Mouse (Mus musculus) cortical plate, adult 2 months (tissue): ENCODE results near the gene Phgr1. TPM values are rescaled to one million over a fixed set of nuclear protein-coding genes. Genes with fewer than 3 reads are reported as not detected.

Source experiments
- H3K27ac ChIP-seq: fragments of 200-500 bp; 2 replicates; pipeline ENCODE4 v1.5.1; 2012; ENCODE audit warnings: low read length, control low read depth, inconsistent platforms; ENCODE audit not compliant: insufficient read depth
- H3K4me1 ChIP-seq: fragments of 200-500 bp; 2 replicates; pipeline ENCODE4 v1.6.1; 2011; ENCODE audit warnings: low read length; ENCODE audit not compliant: control insufficient read depth, insufficient read depth
- H3K4me3 ChIP-seq: fragments of 200-500 bp; 2 replicates; pipeline ENCODE4 v1.5.1; 2011; ENCODE audit warnings: mild to moderate bottlenecking, low read length, control low read depth; ENCODE audit not compliant: insufficient read depth
- CTCF ChIP-seq: fragments of 200-500 bp; IDR thresholded peaks from 2 replicates; pipeline ENCODE4 v1.5.1; 2011; ENCODE audit warnings: mild to moderate bottlenecking, control low read depth, low read length; ENCODE audit not compliant: insufficient read depth; ENCODE audit errors: extremely low read depth
- POLR2A ChIP-seq: fragments of 200-500 bp; IDR thresholded peaks from 2 replicates; pipeline ENCODE4 v1.6.1; 2011; ENCODE audit warnings: mild to moderate bottlenecking, low read length, control low read depth; ENCODE audit not compliant: insufficient read depth; ENCODE audit errors: extremely low read depth
- polyA plus RNA-seq: library from polyadenylated mRNA; depleted of rRNA; stranded (reverse); fragments of >200 nt; gene quantifications from 2 replicates; pipeline ENCODE4 v1.2.3, GENCODE M21; 2012

The Phgr1 gene
- polyA plus RNA-seq, 1 experiment: not detected

DNA sequence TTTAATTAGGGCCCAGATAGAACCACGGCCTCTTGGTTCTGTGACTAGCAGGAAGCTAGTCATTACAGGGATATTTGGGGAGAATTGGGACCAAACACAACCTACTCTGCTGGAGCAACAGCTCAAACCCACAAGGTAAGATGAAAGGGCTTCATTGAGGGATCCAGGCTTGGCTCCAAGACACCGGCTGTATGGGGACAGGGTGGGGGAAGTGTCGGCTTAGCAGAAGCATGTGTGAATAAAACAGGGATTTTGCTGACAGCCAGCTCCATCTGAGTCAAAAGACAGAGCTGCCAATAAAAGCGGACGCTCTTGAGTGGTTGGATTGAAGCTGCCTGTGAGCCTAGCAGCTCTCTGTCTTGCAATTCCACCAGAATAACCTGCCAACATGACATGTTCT lies 39.2 kb upstream of the Phgr1 start:
- no peak for TF ChIP-seq CTCF
- no peak for TF ChIP-seq POLR2A
- Histone ChIP-seq H3K4me3 (no peak overlapping the region), H3K4me1 (no peaks in the 10 kb centered on the region; the same call in 1 of the 2 replicates), H3K27ac (no peak overlapping the region)

DNA sequence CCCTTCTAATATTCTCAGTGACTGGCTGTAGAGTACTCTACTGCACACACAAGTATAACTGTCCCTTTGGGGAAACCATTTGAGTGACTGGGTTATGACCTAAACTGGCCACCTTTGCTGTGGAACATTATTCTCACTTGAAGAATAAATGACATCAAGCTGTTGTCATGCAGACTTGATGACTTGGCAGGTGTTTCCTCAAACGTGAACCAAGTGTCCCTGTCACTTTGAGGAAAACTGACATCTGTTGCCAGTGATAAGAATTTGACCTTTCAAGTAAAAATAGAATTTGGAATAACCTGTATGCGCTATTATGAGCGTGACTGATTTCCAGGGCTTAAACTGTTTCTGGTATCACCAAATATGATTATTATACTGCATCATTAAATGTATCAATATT lies 32.2 kb upstream of the Phgr1 start:
- peaks cover 2% of the 10 kb centered on the region for H3K4me1 ChIP-seq
- no peak overlapping the region for H3K27ac ChIP-seq
- H3K4me3 ChIP-seq: no peak overlapping the region
- TF ChIP-seq POLR2A (no peak), CTCF (no peak)

DNA sequence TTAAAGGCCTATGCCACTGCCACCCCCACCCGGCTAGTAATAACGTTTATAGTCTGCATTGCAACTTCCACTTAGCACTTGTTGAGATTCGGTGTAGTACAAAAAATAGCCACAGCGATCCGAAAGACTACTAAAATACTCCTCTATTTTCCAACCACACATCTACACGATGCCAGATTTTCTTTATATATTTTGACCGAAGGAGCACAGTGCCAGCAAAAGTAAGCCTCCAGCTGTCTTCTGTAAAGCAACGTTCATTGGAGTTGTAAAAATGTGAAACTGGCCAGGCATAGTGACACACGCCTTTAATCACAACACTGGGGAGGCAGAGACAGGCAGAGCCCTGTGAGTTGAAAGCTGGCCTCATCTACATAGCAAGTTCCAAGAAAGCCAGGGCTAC lies 31.4 kb upstream of the Phgr1 start:
- no peak for TF ChIP-seq CTCF
- TF ChIP-seq POLR2A: no peak
- Histone ChIP-seq H3K27ac (no peak overlapping the region), H3K4me1 (peaks cover 2% of the 10 kb centered on the region), H3K4me3 (no peak overlapping the region)

DNA sequence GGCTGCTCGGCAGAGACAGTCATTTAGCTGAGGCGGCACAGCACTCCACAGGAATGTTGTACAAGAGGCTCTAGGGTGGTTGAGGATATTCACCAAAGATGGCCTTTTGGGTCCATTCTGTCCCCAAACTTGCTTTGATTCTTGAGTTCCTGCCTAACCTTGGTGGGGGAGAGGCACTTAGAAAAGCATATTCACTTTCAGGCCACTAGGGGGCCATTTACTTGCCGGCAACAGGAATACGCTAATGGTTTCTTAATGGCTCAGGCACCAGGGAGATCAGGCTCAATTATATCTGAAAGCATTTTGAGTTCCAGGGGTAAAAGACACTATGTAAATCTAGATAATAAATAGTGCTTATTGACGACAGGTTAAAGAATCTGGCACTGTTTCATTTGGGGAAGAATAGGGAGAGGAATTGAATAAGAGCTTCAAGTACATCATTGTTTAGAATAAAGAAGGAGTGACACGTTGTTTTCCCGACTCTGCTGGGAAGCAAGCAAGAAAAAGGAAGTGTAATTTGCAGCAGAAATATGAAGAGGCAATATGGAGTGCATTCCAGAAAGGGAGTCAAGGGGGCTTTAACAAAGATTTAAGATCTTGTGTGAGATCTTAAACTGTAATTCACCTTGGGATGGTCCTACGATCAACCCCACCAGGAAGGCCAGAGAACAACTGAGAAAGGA lies 29.2 kb upstream of the Phgr1 start:
- Histone ChIP-seq H3K4me1 (peaks cover 8% of the 10 kb centered on the region), H3K4me3 (no peak overlapping the region), H3K27ac (no peak overlapping the region)
- TF ChIP-seq CTCF (peak; percentile 73), POLR2A (no peak)

DNA sequence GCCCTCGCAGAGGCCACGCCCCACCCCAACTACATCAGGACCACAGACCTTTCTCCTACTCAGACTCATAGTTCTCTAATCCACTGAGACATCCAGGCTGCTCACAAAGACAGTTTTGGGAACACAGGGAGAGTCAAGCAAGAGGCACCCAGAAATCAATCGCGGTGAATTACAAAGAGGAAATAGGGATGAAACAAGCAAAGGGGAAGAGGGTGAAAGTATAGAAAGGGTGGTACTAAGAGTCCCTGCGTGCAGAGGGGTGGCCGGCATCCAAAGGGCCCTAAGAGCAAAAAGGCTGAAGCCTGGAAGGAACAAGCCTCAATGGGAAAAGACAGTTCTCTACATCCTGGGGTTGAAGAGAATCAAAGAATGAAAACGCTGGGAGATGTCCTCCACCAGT lies 27.9 kb upstream of the Phgr1 start:
- no peak for TF ChIP-seq CTCF
- no peak for TF ChIP-seq POLR2A
- Histone ChIP-seq H3K4me1 (peaks cover 12% of the 10 kb centered on the region), H3K4me3 (no peak overlapping the region), H3K27ac (no peak overlapping the region)

DNA sequence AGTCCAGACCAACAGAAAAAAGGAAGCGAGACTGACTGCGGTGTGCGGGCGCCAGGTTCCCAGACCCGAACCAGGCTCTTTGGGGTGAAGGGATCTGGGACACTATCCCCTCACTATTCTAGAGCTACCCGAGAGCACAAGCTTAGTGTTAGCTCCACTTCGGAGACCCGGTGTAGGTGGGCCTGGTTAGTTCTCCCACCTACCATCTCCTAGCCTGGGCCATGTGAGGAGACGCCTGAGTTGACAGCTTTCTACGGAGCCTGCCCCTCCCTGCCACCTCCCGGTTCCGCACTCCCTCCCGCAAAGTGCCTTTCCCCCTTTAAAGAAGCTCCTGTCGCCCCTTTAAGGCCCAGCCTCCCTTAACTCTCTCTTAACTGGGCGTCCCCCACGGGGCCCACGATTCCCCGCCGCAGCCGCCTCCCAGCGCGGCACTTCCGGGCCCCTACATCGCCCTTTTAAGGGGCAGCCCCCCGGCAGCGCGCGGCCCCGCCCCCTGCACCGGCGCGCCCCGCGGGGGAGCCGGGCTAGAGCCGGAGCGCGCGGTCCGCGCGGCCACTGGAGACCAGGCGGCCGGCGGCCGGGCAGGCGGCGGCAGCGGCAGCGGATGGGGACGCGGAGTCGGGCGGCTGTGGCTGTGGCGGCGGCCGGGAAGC lies 27.2 kb upstream of the Phgr1 start, which contains the start of gene Inafm2:
Gene Inafm2, plus strand, starts transcription at position 527 of the 653 bp plus-strand sequence.
- Histone ChIP-seq H3K27ac (0 out of 2 replicates have a peak within 1 kb of the TSS, but pooled peaks have one; percentile 51), H3K4me3 (peak within 1 kb of the TSS; percentile 94), H3K4me1 (peaks cover 12% of the 10 kb centered on the region)
- TF ChIP-seq POLR2A (no peak), CTCF (no peak)

DNA sequence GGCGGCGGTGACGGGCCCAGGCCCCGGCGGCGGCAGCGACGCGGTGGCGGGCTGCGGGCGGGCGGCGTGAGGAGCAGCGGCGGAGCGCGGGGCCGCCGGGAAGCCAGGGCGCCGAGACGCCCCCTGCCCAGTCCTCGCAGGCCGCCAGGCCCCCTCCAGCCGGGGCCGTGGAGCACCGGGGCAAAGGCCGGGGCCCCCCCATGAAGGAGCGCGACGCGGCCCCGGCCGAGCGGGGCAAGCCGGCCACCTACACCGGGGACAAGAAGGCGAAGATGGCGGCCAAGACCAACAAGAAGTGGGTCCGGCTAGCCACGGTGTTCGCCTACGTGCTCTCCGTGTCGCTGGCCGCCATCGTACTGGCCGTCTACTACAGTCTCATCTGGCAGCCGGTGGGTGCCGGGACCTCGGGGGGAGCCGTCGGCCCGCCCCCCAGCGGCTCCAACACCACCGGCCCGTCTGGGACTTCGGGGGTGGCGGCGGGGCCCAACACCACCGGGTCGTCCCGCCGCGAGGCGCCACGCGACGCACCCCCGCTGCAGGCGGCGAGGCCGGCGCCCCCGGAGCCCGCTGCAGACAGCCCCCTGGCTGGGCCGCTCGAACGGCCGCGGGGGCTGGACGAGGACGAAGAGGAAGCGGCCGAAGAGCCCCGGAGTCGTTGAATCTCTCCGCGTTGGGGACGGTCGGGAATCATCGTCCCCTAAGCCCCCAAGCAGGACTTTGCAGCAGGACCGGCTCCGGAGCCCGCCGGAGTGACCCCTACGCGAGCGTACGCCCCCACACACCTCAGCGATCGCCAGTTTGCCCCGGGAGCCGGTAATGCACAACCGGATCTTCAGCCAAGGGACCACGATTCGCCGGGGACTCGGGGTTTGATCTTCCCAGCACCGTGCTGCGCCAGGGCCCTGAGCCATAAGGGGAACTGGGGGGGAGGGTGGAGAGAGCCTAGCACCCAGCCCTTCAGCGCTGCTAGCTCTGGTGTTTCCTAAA lies 26.4 kb upstream of the Phgr1 start:
- H3K4me3 ChIP-seq: peak overlapping the region; percentile 94
- 0 out of 2 replicates have a peak overlapping the region, but pooled peaks have one; percentile 51 for H3K27ac ChIP-seq
- peaks cover 12% of the 10 kb centered on the region for H3K4me1 ChIP-seq
- TF ChIP-seq POLR2A: no peak
- TF ChIP-seq CTCF: no peak

DNA sequence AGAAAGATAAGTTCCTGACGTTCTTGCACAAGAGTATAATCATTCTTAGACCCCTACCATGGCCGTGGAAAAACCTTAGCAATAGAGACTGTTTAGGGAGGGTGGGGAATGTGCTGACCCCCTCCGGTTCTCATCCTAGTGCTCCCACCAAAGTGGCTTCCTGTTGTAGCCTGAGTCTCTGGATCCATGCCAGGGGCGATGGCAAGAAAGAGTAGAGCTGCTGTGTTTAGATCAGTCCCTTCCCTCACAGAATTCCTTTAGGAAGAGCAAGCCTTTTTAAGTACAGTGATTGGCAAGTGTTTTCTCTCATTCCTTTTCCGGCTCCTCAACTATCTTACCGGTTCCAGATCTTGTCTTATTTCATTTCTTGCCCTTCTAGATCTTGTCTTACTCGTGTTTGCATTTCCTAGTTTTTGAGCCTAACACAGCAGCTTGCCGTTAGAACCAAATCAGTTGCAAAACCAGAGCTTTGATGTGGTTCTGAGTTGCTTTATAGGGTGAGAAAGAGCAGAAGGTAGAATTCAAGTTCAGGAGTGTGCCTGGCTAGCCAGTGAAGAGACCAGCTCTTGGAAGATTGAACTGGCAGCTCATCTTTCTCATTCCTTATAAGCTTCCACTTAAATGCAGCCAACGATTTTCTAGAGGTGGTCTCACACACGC lies 25.1 kb upstream of the Phgr1 start:
- H3K4me3 ChIP-seq: peak overlapping the region; percentile 94
- H3K27ac ChIP-seq: no peak overlapping the region
- TF ChIP-seq CTCF: no peak
- no peak for TF ChIP-seq POLR2A
- peaks cover 12% of the 10 kb centered on the region for H3K4me1 ChIP-seq
